Mouse (Mus musculus) thymus, postnatal 14 days (tissue): ENCODE measurements around the gene Uqcr10.

Experiments
- DNase-seq: peaks from one replicate; pipeline ENCODE4 v3.0.0; 2021

The Uqcr10 gene

DNA sequence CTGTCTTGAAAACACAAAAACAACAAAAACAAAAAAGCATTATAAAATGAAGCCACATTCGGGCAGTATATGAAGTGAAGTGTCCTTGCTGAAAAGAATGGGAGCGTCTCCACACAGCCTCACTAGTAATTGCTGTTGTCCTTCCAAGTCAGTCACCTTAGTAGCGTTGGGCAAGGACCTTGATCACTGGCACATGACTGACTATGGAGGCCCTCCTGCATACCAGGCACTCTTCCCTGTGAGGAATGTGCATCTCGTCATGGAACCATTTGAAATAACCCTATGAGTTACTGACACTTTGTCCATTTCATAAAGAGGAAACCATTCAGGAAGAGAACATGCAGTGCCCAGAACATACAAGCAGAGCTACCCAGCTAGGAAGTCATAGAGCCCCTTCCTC is 32.4 kb downstream of the Uqcr10 start:
- no peak for DNase-seq

DNA sequence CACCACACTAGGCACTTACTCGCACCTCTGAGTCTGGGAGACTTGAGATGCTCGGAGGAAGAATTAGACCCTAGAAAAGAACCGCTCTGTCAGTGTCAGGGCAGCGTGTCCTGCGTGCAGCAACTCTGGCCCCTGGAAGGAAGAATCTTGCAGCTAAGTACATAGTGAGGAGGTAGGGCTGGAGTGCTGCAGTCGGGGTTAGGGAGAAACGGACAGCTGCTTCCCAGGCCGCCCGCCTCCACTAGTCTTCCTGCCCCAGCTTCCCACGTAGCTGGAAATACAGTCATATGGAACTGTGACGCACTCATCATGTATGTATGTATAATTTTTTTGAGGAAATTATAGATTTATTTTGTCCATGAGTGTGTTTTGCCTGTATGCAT is 41.7 kb downstream of the Uqcr10 start:
- DNase-seq: no peak

DNA sequence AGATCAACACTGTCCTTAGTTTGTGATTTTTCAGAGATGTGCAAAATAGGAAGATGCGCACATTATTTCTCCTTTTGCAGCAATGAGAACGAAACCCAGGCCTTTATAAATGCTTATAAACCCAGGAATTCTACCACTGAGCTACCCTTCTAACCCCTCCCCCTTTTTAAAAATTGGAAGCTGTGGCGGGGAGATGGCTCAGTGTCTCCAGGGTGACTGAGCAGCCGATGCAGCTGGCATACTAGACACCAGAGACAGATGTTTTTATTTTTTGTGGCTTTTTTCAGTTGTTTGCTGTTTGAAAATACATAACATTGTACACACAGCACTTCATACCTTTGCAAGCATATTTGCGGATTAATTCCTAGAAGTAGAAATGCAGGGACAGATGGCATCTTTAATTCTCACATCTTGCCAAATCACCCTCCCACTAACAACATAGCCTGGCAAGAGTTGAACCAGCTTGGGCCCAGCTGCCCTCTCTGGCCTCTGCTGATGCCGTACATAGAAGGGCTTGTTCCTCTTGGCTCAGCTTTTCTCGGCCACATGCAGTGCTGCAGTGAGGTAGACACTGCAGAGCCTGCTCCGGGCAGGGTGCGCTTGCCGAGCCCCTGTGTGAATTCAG is 42.2 kb downstream of the Uqcr10 start:
- DNase-seq: no peak

DNA sequence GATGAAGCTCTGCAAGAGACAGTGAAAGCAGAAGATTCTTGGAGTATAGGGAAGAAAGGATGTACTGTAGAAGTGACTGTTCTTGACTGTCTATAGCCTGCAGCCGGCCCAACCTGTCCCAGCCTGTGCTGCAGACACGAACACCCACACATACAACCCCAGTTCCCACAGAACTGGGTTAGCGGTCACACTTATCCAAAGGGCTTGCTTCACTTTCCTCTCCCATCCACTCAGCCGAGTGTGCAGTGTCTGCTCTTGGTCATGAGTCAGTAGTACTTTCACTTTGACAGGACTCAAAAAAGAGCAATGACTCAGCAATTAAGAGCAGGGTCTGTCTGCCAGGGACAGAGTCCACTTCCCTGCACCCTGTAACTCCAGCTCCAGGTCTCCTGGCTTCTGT is 42.8 kb downstream of the Uqcr10 start:
- DNase-seq: no peak

DNA sequence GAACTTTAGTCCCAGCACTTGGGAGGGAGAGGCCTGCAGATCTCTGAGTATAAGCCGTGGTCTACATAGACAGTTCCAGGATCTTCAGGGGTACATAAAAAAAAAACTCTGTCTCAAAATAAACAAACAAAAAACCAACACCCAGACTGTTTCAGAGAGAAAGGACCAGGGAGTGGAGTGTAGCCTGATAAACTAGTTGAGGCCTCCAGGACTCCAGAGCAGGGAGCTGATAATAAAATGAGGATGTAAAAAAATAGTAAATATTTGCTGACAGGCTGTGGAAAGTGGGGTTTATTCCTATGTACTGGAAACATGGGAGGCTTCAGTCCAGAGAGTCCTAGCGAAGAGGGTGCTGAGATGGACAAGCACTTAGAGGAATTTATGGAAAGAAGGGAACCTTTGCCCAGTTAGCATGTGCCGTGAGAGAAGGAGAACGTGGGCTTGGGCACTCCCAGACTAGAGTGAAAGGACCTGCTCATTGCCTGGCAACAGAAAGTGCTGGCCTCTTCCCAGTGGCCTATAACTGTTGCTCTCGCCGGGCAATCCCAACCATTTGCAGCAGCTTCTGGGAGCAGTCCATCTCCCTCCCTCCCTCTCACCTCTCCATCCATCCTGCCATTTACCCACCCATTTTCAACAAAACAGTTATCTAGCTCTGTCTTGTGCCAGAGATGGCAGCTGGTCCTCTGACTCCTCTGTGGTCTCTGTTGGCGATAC is 43.7 kb downstream of the Uqcr10 start:
- DNase-seq: no peak

DNA sequence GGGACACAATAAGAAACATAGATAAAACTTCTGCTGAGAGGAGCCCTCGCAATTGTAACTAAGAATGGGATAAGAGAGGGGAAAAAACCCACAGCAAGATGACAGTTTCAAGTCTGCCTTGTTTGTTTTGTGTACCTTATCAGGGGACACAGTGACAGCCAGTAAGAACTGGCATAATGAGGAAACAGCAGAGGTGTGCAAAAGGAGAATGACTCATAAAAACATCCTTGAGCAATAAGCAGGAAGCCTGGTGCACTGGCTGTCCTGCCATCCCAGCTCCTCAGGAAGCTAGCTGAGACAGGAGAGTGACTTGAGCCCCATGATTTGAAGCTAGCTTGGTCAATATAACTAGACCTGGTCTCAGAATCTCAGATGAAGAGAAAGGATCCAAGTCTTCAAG is 44.3 kb downstream of the Uqcr10 start:
- DNase-seq: no peak
